Mouse (Mus musculus) effector memory CD4-positive, alpha-beta T cell, adult 5 months (primary cell): ENCODE results near the gene Styxl1. TPM values are rescaled to one million over a fixed set of nuclear protein-coding genes. Genes with fewer than 3 reads are reported as not detected.

Experiments used
- polyA plus RNA-seq: library from polyadenylated mRNA; unstranded; fragments of 100-300 nt; shearing (Covaris generic); gene quantifications from one replicate; pipeline ENCODE4 v1.2.1, GENCODE M21; 2017

Gene Styxl1
- polyA plus RNA-seq, result not detected

GRCm38 (mm10) chr5:135777796-135778470 is at the start of gene Styxl1:
Gene Styxl1 (minus strand): TSS chr5:135778385.

GRCm38 (mm10) chr5:135806555-135807262 is 28.5 kb upstream of the Styxl1 start, which contains the start of gene Srrm3:
Gene Srrm3 (plus strand): TSS chr5:135806890.

GRCm38 (mm10) chr5:135778471-135779445 is 573 bp upstream of the Styxl1 start, which contains the start of gene Mdh2:
Gene Mdh2 (plus strand): TSS chr5:135778480.

GRCm38 (mm10) chr5:135743741-135744609 is 34.2 kb downstream of the Styxl1 start, which contains the start of gene Tmem120a:
Gene Tmem120a (minus strand): TSS chr5:135744448.

Other genes starting within 250 kb of the Styxl1 start
- gene Hip1, start 233.3 kb downstream of the Styxl1 start, polyA plus RNA-seq, result 7.9 TPM
- not detected for gene Ccl26, start 214.8 kb downstream of the Styxl1 start, polyA plus RNA-seq
- not detected for gene Ccl24, start 205.3 kb downstream of the Styxl1 start, polyA plus RNA-seq
- 24.2 TPM for gene Rhbdd2, start 145.8 kb downstream of the Styxl1 start, polyA plus RNA-seq
- gene Por, start 108.4 kb downstream of the Styxl1 start, polyA plus RNA-seq, result 309 TPM
- 92.9 TPM for gene Tmem120a, start 33.9 kb downstream of the Styxl1 start, polyA plus RNA-seq
- 366 TPM for gene Mdh2, start 95 bp upstream of the Styxl1 start, polyA plus RNA-seq
- gene Srrm3, start 28.5 kb upstream of the Styxl1 start, polyA plus RNA-seq, result not detected
- 6.1 TPM for gene Hspb1, start 109.5 kb upstream of the Styxl1 start, polyA plus RNA-seq
- 63.7 TPM for gene Ywhag, start 156.2 kb upstream of the Styxl1 start, polyA plus RNA-seq
- gene Ssc4d, start 196.1 kb upstream of the Styxl1 start, polyA plus RNA-seq, result not detected
- gene Zp3, start 201.7 kb upstream of the Styxl1 start, polyA plus RNA-seq, result not detected
- gene Dtx2, start 216.4 kb upstream of the Styxl1 start, polyA plus RNA-seq, result 23.4 TPM